Mouse (Mus musculus): ENCODE results near the gene Pard3b. TPM values are rescaled to one million over a fixed set of nuclear protein-coding genes. Genes with fewer than 3 reads are reported as not detected.

Pard3b gene
- total RNA-seq, 2 experiments from 2014 or later: 5.7 to 6.0 TPM

- intact Hi-C loops (cut with DNase I; ENCODE audit: low total_unique reads): no loop called here
Observed at GRCm38 (mm10) chr1:61736550-61736949, 97.9 kb downstream of the Pard3b start.

GRCm38 (mm10) chr1:61742831-61743230 lies 104.2 kb downstream of the Pard3b start:
- intact Hi-C loops (cut with DNase I; ENCODE audit: low total_unique reads): no loop called here
- DNase-seq: no peak

More at GRCm38 (mm10) chr1:61736550-61736949, 97.9 kb downstream of the Pard3b start:
- DNase-seq: no peak

DNA sequence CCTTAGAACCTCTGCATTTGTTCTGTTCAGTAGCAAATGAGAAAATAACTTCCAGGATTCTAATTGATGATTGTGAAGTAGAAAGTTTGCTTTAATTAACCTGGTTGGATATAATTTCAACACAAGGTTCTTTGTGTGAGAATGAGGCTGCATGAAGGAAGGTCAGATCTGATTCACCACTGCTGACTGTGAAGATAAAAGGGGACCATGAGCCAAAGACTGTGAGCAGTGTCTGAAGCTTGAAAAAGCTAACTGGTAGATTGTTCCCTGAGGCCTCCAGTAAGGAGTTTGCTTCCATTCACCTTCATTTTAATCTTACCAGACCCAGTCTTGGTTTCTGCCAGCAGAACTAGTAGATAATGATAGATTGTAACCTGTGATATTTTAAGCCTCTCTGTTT lies 108.9 kb downstream of the Pard3b start:
- intact Hi-C loops (cut with DNase I; ENCODE audit: low total_unique reads): no loop called here
- no peak for DNase-seq

DNA sequence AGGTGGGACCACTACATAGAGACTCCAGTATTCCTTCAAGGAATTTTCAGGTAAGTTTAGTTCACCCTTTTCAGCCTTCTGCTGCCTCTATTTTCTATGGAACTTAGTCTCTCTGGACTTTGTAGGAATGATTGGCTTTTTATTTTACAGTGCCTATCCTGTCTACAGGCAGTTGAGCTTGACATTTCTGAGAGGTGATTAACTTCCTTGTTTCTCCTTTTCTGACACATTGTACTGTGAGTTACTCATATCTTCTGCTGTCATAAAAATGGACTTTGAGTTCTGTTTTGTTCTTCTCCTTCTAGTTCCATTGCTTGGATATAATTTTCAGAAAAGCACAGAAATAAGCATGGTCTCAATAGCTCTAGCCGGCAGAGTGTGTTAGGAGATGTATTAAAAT lies 112.4 kb downstream of the Pard3b start:
- no peak for DNase-seq
- intact Hi-C loops (cut with DNase I; ENCODE audit: low total_unique reads): no loop called here

DNA sequence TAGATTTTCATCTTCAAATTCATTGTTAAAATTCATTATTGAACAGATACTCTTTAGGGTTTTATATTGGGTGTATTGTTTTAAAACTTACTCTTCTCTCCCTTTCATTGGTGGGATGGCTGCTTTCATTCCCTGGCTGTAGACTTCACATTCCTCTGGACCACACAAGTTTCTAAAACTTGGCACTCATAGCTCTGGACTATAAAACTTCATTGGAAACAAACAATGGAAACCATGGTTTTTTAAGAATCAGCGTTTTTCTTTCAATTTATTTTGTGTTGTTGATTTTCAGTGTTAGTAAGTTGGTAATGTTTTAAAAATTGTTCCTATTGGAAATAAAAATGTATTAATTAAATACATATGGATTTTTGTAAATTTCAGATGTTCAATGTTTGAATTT lies 118.1 kb downstream of the Pard3b start:
- intact Hi-C loops (cut with DNase I; ENCODE audit: low total_unique reads): no loop called here
- no peak for DNase-seq

DNA sequence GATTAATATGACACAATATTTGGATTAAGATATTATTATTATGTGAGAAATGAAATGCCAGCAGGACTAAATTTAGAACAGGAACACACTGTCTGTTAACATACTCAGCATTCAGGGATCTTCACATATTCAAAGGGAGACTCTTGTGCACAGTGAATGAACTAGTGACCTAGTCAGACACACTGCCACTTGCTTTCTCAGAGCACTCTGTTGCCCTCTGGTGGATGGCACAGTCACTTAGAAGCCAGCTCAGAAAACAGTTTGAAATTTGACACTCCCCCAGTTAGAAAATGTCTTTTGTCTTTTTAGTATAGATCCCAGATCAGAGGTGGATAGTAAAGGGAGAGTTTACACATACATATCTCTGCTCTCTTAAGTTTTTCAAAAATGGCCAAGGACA lies 132.6 kb downstream of the Pard3b start:
- DNase-seq: peak; percentile 61
- intact Hi-C loops (cut with DNase I; ENCODE audit: low total_unique reads): loop anchor here (5.0 to 10.0 kb wide), 2 partner anchors 394 to 586 kb away; no protein-coding TSS in a partner anchor

- no peak for DNase-seq
- intact Hi-C loops (cut with DNase I; ENCODE audit: low total_unique reads): loop anchor here (10.0 kb wide), 1 partner anchor 594 kb away; no protein-coding TSS in a partner anchor
Observed at GRCm38 (mm10) chr1:61778731-61779130, 140.1 kb downstream of the Pard3b start.

GRCm38 (mm10) chr1:61779906-61780305 lies 141.3 kb downstream of the Pard3b start:
- intact Hi-C loops (cut with DNase I; ENCODE audit: low total_unique reads): loop anchor here (10.0 kb wide), 1 partner anchor 595 kb away; no protein-coding TSS in a partner anchor
- no peak for DNase-seq

DNA sequence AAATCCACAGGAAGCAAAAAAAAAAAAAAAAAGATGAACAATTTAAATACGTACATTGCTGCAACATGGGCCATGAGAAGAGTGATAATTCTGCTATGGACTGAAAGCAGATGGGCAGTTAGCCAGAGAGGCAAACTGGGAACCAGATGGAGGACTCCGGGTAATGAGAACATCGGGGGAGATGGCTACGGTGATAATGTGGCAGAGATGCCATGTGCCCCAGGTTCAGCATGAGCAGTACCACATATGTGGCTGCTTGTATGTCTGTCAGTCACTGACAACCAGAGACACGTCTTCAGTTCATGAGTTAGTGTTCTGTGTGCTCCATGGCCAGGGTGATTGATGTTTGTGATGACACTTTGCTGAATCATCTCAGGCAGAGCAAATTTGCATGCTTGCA lies 157.7 kb downstream of the Pard3b start:
- intact Hi-C loops (cut with DNase I; ENCODE audit: low total_unique reads): no loop called here
- DNase-seq: no peak

DNA sequence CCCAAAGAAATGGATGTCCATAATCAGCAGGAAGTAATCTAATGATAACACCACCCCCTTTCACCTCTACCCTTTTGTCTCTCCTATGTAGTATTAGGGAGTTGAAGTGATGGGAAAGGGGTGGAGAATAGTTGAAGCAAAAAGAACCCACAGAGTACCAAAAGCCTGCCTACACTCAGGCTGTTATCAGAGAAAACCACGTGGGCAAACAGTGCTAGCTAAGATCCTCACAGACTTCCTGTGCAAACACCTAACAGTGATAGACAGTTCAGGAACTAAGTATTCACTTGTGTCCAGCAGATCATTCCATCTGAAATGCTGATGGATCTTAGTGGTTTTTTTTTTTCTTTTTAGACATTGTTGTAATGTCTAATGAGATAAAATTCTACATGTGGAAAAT lies 181.6 kb downstream of the Pard3b start:
- intact Hi-C loops (cut with DNase I; ENCODE audit: low total_unique reads): no loop called here

DNA sequence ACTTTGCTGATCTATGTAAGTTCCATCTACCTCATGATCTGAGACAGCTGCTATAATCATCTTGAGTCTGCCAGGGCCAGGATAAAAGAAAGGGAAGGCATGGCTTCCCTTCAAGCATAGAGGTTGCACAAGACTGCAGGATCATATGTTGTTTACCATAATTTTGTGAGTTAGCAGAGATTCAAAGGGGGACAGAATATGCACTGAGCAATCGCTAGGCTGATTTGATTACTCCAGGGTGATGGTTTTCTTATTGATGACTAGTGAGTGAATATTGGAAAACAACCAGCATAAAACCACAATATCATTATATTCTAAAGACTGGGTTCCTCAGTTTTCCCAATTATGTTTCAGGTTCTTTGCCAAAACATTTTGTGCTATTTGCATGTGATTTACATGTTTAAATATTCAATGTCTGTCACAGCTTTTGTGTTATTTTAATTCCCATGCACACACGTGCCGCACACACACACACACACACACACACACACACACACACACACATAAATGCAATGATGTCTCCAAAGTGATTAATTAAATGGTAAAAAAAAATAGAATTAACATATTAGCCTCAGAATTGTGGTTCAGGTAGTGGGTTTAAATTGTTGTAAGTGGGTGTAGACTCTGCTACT lies 187.1 kb downstream of the Pard3b start:
- intact Hi-C loops (cut with DNase I; ENCODE audit: low total_unique reads): no loop called here
- DNase-seq: no peak

More for the DNA sequence above, 181.6 kb downstream of the Pard3b start:
- no peak for DNase-seq

DNA sequence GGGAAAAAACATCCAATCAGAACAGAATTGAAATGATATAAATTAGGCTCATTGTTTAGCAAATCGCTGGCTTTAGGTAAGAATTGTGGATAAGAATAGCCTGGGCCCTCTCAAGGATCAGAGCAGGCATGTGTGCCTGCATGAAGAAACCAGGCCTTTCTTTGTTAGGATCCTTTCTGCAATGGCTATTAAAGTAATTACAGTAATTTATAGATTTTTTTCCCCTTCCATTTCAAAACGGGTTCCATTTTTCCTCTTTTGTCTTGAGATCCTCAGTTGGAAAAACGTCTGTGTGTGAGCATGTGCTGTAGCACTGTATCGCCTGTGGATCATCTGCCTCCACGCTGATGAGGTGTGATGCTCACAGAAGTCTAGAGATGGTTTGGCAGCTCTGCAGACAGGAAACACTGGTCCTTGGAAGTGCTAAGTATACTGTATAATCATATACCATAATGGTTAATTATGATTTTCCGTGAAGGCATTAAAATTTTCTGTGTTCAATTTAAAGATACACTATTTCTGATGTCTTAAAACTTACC lies 198.5 kb downstream of the Pard3b start:
- no peak for DNase-seq
- intact Hi-C loops (cut with DNase I; ENCODE audit: low total_unique reads): no loop called here

- DNase-seq: no peak
- intact Hi-C loops (cut with DNase I; ENCODE audit: low total_unique reads): no loop called here
Observed at GRCm38 (mm10) chr1:61846606-61847005, 208.0 kb downstream of the Pard3b start.

GRCm38 (mm10) chr1:61849029-61849714 lies 210.5 kb downstream of the Pard3b start:
- DNase-seq: no peak
- intact Hi-C loops (cut with DNase I; ENCODE audit: low total_unique reads): no loop called here

DNA sequence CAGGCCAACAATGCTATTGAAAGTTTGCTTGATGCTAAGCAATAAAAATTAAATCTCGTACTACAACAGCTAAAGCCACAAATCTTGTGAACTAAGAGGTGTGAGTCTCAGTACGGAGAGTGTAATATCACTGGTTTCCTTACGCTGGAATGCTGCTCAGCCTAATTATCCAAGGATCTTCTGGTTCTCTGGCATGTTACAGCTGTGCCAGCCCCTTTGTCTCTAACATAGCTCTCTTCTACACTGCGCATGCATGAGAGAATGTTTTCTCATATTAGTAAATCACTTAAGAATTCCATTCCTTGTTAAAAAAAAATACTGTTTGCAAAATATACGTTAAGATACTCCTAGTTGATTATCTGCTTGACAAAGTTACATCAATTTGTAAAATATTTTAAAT lies 211.8 kb downstream of the Pard3b start:
- no peak for DNase-seq

GRCm38 (mm10) chr1:61851176-61851575 lies 212.6 kb downstream of the Pard3b start:
- no peak for DNase-seq
- intact Hi-C loops (cut with DNase I; ENCODE audit: low total_unique reads): no loop called here

More for the DNA sequence above, 211.8 kb downstream of the Pard3b start:
- intact Hi-C loops (cut with DNase I; ENCODE audit: low total_unique reads): no loop called here

GRCm38 (mm10) chr1:61867286-61868082 lies 228.9 kb downstream of the Pard3b start:
- intact Hi-C loops (cut with DNase I; ENCODE audit: low total_unique reads): no loop called here
- no peak for DNase-seq

GRCm38 (mm10) chr1:61874875-61875274 lies 236.3 kb downstream of the Pard3b start:
- intact Hi-C loops (cut with DNase I; ENCODE audit: low total_unique reads): no loop called here
- no peak for DNase-seq

- intact Hi-C loops (cut with DNase I; ENCODE audit: low total_unique reads): no loop called here
Observed at GRCm38 (mm10) chr1:61879706-61880470, 241.3 kb downstream of the Pard3b start.

More at GRCm38 (mm10) chr1:61879706-61880470, 241.3 kb downstream of the Pard3b start:
- no peak for DNase-seq
